Mouse (Mus musculus): Measurements from ENCODE around the gene Gtf3c1.

DNA sequence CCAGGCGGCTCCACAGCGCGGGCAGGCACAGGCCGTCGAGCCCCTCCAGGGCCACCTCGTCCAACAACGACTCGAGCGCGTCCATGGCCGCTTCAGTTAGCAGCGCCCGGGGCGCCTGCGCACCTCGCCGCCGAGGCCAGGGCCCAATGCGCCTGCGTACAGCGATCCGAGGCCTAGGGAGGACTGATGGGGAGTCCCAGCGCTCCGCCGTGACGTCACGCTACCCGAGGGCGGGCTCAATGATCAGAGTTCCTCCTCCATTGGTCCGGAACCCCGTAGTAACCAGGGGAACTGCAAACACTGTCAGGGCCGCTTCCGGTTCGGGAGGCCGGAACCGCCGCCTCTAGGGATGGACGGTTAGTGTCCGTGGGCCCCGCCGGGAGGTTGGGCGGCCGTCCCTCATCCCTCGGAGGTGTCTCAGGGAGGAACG lies at the start of gene Gtf3c1, which contains the start of gene D430042O09Rik:
- no peak for TF ChIP-seq CTCF (IDR thresholded peaks at IDR 0.05; ENCODE audit: low read depth, low read length)
- no peak for TF ChIP-seq POLR2A (IDR thresholded peaks at IDR 0.05; ENCODE audit: insufficient read depth, low read length)
- TF ChIP-seq EP300 (IDR thresholded peaks at IDR 0.05; ENCODE audit: insufficient read depth, low read depth, low read length) = no peak

All from ES-Bruce4 (cell line).